Mouse (Mus musculus) lung, embryonic 16.5 days (tissue): ENCODE measurements around the gene Sdhd. TPM values are rescaled to one million over a fixed set of nuclear protein-coding genes. Genes with fewer than 3 reads are reported as not detected.
A peak's percentile ranks its signal among the peaks of the same experiment; 100 is the strongest.

Experiments
- ATAC-seq: fragments of 200-750 bp; cut with Nextera tagmentation; 2 replicates; pipeline ENCODE4 v1.8.0; 2017; ENCODE audit warnings: low read depth, mild to moderate bottlenecking, moderate library complexity
- H3K27ac ChIP-seq: fragments of 300-500 bp; sonication (generic); 2 replicates; pipeline ENCODE4 v1.5.1; 2014; ENCODE audit warnings: mild to moderate bottlenecking, control low read depth, low read length
- H3K27me3 ChIP-seq: fragments of 300-500 bp; sonication (generic); 2 replicates; pipeline ENCODE4 v1.6.1; 2014; ENCODE audit warnings: low read depth, low read length, mixed read lengths; ENCODE audit not compliant: control insufficient read depth, insufficient read depth
- H3K36me3 ChIP-seq: fragments of 300-500 bp; sonication (generic); 2 replicates; pipeline ENCODE4 v1.6.1; 2014; ENCODE audit warnings: low read length; ENCODE audit not compliant: control insufficient read depth, insufficient read depth
- H3K4me1 ChIP-seq: fragments of 300-500 bp; sonication (generic); replicated peaks from 2 replicates; pipeline ENCODE4 v1.6.1; 2014; ENCODE audit warnings: low read length, mixed read lengths; ENCODE audit not compliant: control insufficient read depth, insufficient read depth
- H3K4me2 ChIP-seq: fragments of 300-500 bp; sonication (generic); 2 replicates; pipeline ENCODE4 v1.6.1; 2014; ENCODE audit warnings: low read depth, low read length, control low read depth
- H3K4me3 ChIP-seq: fragments of 300-500 bp; sonication (generic); 2 replicates; pipeline ENCODE4 v1.5.1; 2014; ENCODE audit warnings: mild to moderate bottlenecking, low read length, control low read depth
- H3K9ac ChIP-seq: fragments of 300-500 bp; sonication (generic); 2 replicates; pipeline ENCODE4 v1.6.1; 2014; ENCODE audit warnings: low read length, control low read depth
- H3K9me3 ChIP-seq: fragments of 300-500 bp; sonication (generic); 2 replicates; pipeline ENCODE4 v1.6.1; 2016; ENCODE audit warnings: low read length; ENCODE audit not compliant: control insufficient read depth
- WGBS: fragments of 180-500 bp; shearing (Covaris S2); extraction: QIAGEN DNeasy Blood & Tissue Kit; methylation state at CpG from one replicate; pipeline ENCODE4 v1.1.7; 2014; 5-methylcytosine and 5-hydroxymethylcytosine counted together
- polyA plus RNA-seq: library from polyadenylated mRNA; unstranded; fragments of >200 nt; fragmentation: Nextera tagmentation; extraction: Ambion mirVana; gene quantifications from 2 replicates; pipeline ENCODE4 v1.2.1, GENCODE M21; 2015

Sdhd gene
- polyA plus RNA-seq, 1 experiment from 2014 or later = 298 TPM

GRCm38 (mm10) chr9:50616766-50617603 lies 13.4 kb upstream of the Sdhd start, which contains the start of the genes Pih1d2 and Nkapd1:
Gene Pih1d2 (plus strand): TSS chr9:50617321.
Gene Nkapd1 (minus strand): TSS chr9:50617464.
- Histone ChIP-seq H3K36me3 (peaks cover 15% of the 10 kb centered on the region), H3K9me3 (no peaks in the 10 kb centered on the region), H3K27ac (peak within 1 kb of the TSS; percentile 98), H3K4me1 (peaks cover 7% of the 10 kb centered on the region), H3K4me3 (peak within 1 kb of the TSS; percentile 99), H3K9ac (peak within 1 kb of the TSS; percentile 98), H3K4me2 (peak within 1 kb of the TSS; percentile 62), H3K27me3 (no peaks in the 10 kb centered on the region)
- under 1% methylated on average over 78 of the region's 81 CpGs for WGBS
- peak; percentile 96 for ATAC-seq

DNA sequence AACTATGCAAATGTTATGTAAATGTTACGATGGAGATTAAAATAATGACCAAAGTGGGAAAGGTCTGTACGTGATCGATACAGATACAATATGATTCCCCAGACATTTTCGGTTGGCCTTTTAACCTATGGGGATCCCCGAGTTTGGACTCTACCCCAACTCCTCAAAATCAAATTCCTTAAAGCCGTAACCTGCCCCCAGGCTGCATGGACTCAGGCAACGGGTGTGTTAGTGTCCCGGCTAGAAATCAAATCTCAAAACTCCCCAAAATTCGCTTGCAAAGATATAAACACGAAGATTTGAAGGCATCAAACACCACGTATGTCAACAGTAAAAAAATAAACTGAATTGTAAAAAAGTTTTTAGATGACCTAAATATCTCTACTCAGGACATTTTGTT lies 12.5 kb upstream of the Sdhd start:
- Histone ChIP-seq H3K27ac (peak overlapping the region; percentile 98; the same call in 1 of the 2 replicates), H3K4me2 (peak overlapping the region; percentile 62), H3K36me3 (peaks cover 15% of the 10 kb centered on the region), H3K4me1 (peaks cover 7% of the 10 kb centered on the region), H3K4me3 (peak overlapping the region; percentile 99), H3K27me3 (no peaks in the 10 kb centered on the region), H3K9me3 (no peaks in the 10 kb centered on the region), H3K9ac (peak overlapping the region; percentile 98)
- ATAC-seq = no peak
- WGBS = 30% methylated on average over 11 of the region's 11 CpGs

- WGBS = 79% methylated on average over 4 of the region's 4 CpGs
- Histone ChIP-seq H3K27me3 (no peaks in the 10 kb centered on the region), H3K9ac (no peak overlapping the region), H3K27ac (no peak overlapping the region), H3K4me3 (no peak overlapping the region), H3K4me1 (peaks cover 7% of the 10 kb centered on the region), H3K36me3 (peaks cover 38% of the 10 kb centered on the region), H3K4me2 (no peak overlapping the region), H3K9me3 (no peaks in the 10 kb centered on the region)
- no peak for ATAC-seq
These were observed 8.5 kb upstream of the Sdhd start for GRCm38 (mm10) chr9:50612115-50612514.

GRCm38 (mm10) chr9:50604338-50604737 lies 726 bp upstream of the Sdhd start:
- Histone ChIP-seq H3K4me3 (peak overlapping the region; percentile 90), H3K4me1 (peaks cover 18% of the 10 kb centered on the region), H3K36me3 (peaks cover 22% of the 10 kb centered on the region), H3K27ac (peak overlapping the region; percentile 86), H3K9me3 (no peaks in the 10 kb centered on the region), H3K9ac (peak overlapping the region; percentile 79), H3K4me2 (peak overlapping the region; percentile 92), H3K27me3 (no peaks in the 10 kb centered on the region)
- ATAC-seq = no peak
- 2% methylated on average over 6 of the region's 6 CpGs for whole genome bisulfite sequencing

DNA sequence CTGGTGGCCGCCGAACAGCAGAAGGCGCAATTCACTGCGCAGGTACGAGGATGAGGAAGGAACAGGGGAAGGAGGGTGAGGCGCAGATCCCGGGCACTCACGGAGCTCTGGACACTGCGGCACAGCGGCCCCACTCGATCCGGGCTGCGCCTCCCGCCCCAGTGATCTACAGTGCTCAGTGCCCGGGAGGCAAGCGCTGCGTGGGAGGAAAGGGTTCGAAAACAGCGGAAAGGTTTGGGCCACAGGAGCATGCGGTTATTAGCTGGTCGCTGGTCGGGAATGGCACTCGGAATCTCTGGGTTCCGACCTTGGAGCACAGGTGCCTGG lies 349 bp upstream of the Sdhd start:
- Histone ChIP-seq H3K36me3 (peaks cover 20% of the 10 kb centered on the region), H3K27me3 (no peaks in the 10 kb centered on the region), H3K9ac (peak overlapping the region; percentile 79), H3K4me3 (peak overlapping the region; percentile 90), H3K27ac (peak overlapping the region; percentile 86), H3K4me1 (peaks cover 18% of the 10 kb centered on the region), H3K4me2 (peak overlapping the region; percentile 92), H3K9me3 (no peaks in the 10 kb centered on the region)
- peak; percentile 82 for ATAC-seq
- 0% methylated on average over 24 of the region's 24 CpGs for WGBS

DNA sequence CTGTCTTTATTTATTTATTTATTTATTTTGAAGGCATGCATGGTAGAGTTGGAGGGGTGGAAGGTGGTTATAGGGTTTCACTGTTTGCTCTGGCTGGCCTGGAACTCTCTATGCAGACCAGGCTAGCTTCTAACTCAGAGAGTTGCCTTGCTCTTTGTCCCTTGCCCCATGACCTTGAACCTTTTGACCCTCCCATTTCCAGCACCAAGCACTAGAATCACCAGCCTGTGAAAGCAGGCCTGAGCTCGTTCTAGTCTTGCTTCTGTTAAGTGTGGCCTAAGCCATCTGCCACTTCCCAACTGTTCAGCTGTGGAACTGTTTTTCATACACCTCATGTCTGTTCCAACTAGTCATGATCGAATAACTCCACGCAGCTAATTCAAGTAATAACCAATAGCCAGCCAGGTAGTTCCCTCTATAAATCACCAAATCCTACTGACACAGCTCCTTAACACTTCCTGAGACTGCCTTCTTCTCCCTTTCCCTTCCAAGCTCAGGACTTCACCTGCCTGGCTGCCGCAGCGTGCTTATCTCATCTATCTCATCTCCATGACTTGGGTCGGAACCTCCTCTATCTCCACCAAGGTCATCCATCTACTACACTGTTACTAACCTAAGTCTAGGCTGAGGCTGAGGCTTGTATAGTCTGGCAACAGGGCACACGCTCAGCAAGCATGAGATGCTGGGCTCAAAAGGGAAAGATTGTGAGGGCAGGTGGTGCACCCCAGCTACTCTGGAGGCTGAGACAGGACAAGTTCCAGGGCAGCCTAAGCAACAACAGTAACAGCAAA lies 1.4 kb downstream of the Sdhd start:
- H3K27ac ChIP-seq = no peak overlapping the region
- H3K27me3 ChIP-seq = no peaks in the 10 kb centered on the region
- H3K4me2 ChIP-seq = peak overlapping the region; percentile 92
- H3K36me3 ChIP-seq = peaks cover 26% of the 10 kb centered on the region
- WGBS = 86% methylated on average over 7 of the region's 7 CpGs
- no peak for ATAC-seq
- H3K4me1 ChIP-seq = peaks cover 18% of the 10 kb centered on the region
- H3K4me3 ChIP-seq = peak overlapping the region; percentile 90
- H3K9ac ChIP-seq = no peak overlapping the region
- no peaks in the 10 kb centered on the region for H3K9me3 ChIP-seq

DNA sequence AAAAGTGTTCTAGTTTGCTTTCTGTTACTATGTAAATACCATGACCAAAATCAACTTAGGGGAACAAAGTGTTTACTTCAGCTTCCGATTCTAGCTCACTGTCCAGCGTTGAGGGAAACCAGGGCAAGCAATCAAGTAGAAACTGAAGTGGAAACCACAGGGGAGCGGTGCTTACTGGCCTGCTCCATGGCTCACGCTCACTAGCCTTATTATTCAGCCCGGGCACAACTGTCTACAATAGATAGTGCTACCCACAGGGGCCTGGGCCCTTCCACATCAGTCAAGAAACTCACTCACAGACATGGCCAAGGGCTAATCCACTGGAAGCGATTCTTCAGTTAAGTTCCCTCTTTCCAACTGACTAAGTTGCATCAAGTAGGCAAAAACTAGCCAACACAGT lies 2.1 kb downstream of the Sdhd start:
- Histone ChIP-seq H3K4me1 (peaks cover 18% of the 10 kb centered on the region), H3K27ac (no peak overlapping the region), H3K27me3 (no peaks in the 10 kb centered on the region), H3K36me3 (peaks cover 32% of the 10 kb centered on the region), H3K9ac (no peak overlapping the region), H3K4me2 (no peak overlapping the region), H3K9me3 (no peaks in the 10 kb centered on the region), H3K4me3 (no peak overlapping the region)
- WGBS = 81% methylated on average over 6 of the region's 6 CpGs
- ATAC-seq = no peak

GRCm38 (mm10) chr9:50596973-50597372 lies 6.6 kb downstream of the Sdhd start:
- H3K9me3 ChIP-seq = no peaks in the 10 kb centered on the region
- H3K4me2 ChIP-seq = no peak overlapping the region
- H3K27me3 ChIP-seq = no peaks in the 10 kb centered on the region
- ATAC-seq = no peak
- WGBS = 88% methylated on average over 8 of the region's 8 CpGs
- H3K4me3 ChIP-seq = no peak overlapping the region
- H3K27ac ChIP-seq = no peak overlapping the region
- peaks cover 31% of the 10 kb centered on the region for H3K36me3 ChIP-seq
- H3K4me1 ChIP-seq = peaks cover under 1% of the 10 kb centered on the region; the same call in 1 of the 2 replicates
- no peak overlapping the region for H3K9ac ChIP-seq

DNA sequence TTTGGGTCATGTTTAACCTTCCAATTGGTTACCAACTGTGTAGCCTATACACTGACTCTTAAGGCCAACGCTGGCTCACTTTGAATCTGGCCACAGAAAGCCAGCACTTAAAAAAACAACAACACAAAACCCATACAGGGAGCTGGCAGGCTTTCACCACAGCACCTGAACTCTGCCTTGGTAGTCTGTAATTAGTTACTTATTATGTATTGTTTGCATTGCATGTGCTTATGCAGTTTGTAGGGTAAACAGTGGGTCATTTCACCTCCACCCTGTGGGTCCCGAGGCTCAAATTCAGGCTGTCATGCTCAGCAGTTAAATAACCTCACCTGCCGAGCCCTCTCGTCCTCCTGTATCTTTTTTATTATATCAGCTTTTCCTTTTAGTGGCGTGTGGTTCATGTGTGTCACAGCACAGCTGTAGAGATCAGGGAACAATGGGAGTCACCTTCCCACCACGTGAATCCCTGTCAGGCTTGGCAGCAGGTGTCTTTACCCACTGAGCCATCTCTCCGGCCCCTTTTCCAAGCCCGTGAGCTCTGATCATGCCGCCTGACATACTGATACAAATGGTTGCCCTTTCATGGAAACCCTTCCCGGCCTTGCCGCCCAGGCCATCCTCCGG lies 8.7 kb downstream of the Sdhd start:
- Histone ChIP-seq H3K9me3 (no peaks in the 10 kb centered on the region), H3K4me2 (no peak overlapping the region), H3K27me3 (no peaks in the 10 kb centered on the region), H3K4me3 (no peak overlapping the region), H3K27ac (no peak overlapping the region), H3K4me1 (no peaks in the 10 kb centered on the region), H3K36me3 (peaks cover 27% of the 10 kb centered on the region), H3K9ac (no peak overlapping the region)
- 61% methylated on average over 12 of the region's 12 CpGs for whole genome bisulfite sequencing
- no peak for ATAC-seq
